Mouse (Mus musculus) intestine, embryonic 16.5 days (tissue): ENCODE results near the gene Cdk8. TPM values are rescaled to one million over a fixed set of nuclear protein-coding genes. Genes with fewer than 3 reads are reported as not detected.
A peak's percentile ranks its signal among the peaks of the same experiment; 100 is the strongest.
"Not testable (repeated sequence)": the region's sequence is repeated elsewhere in the genome, so short reads cannot be mapped to it uniquely, and the experiment has no call there.

Experiments used
- ATAC-seq: fragments of 200-750 bp; cut with Nextera tagmentation; 2 replicates; pipeline ENCODE4 v1.8.0; 2017; ENCODE audit warnings: moderate TSS enrichment, moderate library complexity
- H3K27ac ChIP-seq: fragments of 300-500 bp; sonication (generic); 2 replicates; pipeline ENCODE4 v1.5.1; 2014; ENCODE audit warnings: mild to moderate bottlenecking, low read length
- H3K27me3 ChIP-seq: fragments of 300-500 bp; sonication (generic); replicated peaks from 2 replicates; pipeline ENCODE4 v1.6.1; 2014; ENCODE audit warnings: low read length, control low read depth, mixed read lengths; ENCODE audit not compliant: control insufficient read depth, insufficient read depth
- H3K36me3 ChIP-seq: fragments of 300-500 bp; sonication (generic); 2 replicates; pipeline ENCODE4 v1.6.1; 2014; ENCODE audit warnings: low read length, control low read depth; ENCODE audit not compliant: control insufficient read depth, insufficient read depth
- H3K4me1 ChIP-seq: fragments of 300-500 bp; sonication (generic); 2 replicates; pipeline ENCODE4 v1.6.1; 2014; ENCODE audit warnings: low read length, control low read depth, mixed read lengths; ENCODE audit not compliant: control insufficient read depth, insufficient read depth
- H3K4me2 ChIP-seq: fragments of 300-500 bp; sonication (generic); 2 replicates; pipeline ENCODE4 v1.6.1; 2014; ENCODE audit warnings: low read depth, low read length, control low read depth
- H3K4me3 ChIP-seq: fragments of 300-500 bp; sonication (generic); 2 replicates; pipeline ENCODE4 v1.5.1; 2014; ENCODE audit warnings: mild to moderate bottlenecking, low read length
- H3K9ac ChIP-seq: fragments of 300-500 bp; sonication (generic); 2 replicates; pipeline ENCODE4 v1.6.1; 2014; ENCODE audit warnings: low read depth, low read length
- H3K9me3 ChIP-seq: fragments of 300-500 bp; sonication (generic); 2 replicates; pipeline ENCODE4 v1.6.1; 2016; ENCODE audit warnings: low read length, control low read depth; ENCODE audit not compliant: control insufficient read depth
- WGBS: fragments of 180-500 bp; shearing (Covaris S2); extraction: QIAGEN DNeasy Blood & Tissue Kit; methylation state at CpG from one replicate; pipeline ENCODE4 v1.1.7; 2014; 5-methylcytosine and 5-hydroxymethylcytosine counted together
- polyA plus RNA-seq: library from polyadenylated mRNA; unstranded; fragments of >200 nt; fragmentation: Nextera tagmentation; extraction: Ambion mirVana; gene quantifications from 2 replicates; pipeline ENCODE4 v1.2.1, GENCODE M21; 2015

The Cdk8 gene
- polyA plus RNA-seq = 12.2 and 12.9 TPM in 2 replicates

DNA sequence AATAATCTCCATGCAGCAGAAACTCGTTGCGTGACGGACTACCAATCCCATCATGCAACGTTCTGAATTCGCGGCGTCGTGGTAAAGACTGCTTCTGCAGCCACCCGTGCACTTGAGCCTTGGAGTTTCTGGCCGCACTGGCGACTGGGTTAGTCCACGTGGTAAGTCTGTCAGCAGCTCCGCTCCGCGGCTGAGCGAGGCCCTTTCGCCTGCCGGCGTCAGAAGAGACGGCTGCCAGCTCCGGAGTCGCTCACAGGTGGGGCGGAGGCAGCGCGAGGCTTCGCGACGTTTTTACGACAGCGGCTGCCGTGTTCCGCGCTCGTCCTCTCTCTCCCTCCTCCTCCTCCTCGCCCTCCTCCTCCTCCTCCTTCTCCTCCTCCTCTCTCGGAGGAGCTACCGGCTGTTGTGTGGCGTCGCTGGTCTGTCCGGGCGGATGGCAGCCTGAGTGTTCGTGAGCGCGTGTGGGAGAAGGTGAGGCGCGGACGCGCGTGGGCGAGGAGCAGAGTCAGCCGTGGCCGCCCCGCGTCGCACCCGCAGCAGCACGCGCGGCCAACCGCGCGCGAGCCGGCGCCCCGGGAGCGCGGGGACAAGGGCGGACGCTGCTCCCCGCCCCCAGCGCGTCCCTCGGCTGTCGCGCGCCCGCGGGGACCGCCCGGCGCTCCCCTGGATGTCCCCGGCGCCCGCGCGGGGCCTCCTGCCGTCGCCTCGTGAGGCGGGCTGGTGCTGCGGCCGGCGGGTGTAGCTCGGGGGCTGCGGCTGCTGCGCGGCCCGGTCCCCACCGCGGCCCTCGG lies at the start of gene Cdk8:
Gene Cdk8 (plus strand): TSS at position 367 of the 791 bp plus-strand sequence.
- Histone ChIP-seq H3K4me3 (peak within 1 kb of the TSS; percentile 69), H3K36me3 (no peaks in the 10 kb centered on the region), H3K27me3 (no peaks in the 10 kb centered on the region), H3K4me2 (peak within 1 kb of the TSS; percentile 68), H3K27ac (peak within 1 kb of the TSS; percentile 99), H3K4me1 (peaks cover 7% of the 10 kb centered on the region), H3K9me3 (no peaks in the 10 kb centered on the region), H3K9ac (peak within 1 kb of the TSS; percentile 82)
- ATAC-seq = peak; percentile 92
- WGBS = under 1% methylated on average over 81 of the region's 102 CpGs

- H3K27me3 ChIP-seq, H3K4me3 ChIP-seq, ATAC-seq, H3K27ac ChIP-seq, H3K4me1 ChIP-seq, H3K9me3 ChIP-seq, H3K4me2 ChIP-seq, H3K36me3 ChIP-seq, H3K9ac ChIP-seq: not testable (repeated sequence)
- WGBS = 86% methylated on average over 4 of the region's 4 CpGs
Observed at GRCm38 (mm10) chr5:146185204-146185603, 45.8 kb upstream of the Cdk8 start, which contains the start of gene 1700001J03Rik. Gene 1700001J03Rik (minus strand): TSS chr5:146185304.

DNA sequence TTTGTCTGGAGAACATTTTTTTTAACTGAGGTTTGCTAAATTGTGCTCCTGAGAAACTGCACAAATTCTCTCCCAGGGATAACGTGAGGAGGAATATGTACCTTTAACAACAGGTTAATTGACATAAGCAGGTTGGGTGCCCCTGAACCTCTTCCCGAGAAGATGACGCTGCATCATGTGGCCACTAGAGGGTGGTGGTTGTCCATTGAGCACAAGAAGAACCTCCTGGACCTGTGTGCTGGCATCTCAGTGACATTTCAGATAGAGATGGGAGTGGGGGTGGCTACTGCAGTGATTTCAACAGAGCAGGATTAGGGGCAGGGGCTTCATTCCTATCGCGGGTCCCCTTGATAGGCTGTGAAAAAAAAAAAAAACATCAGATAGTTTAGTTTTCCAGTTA lies 43.6 kb upstream of the Cdk8 start:
- H3K4me1 ChIP-seq, ATAC-seq, H3K9ac ChIP-seq, H3K4me2 ChIP-seq, H3K36me3 ChIP-seq, H3K27ac ChIP-seq, H3K9me3 ChIP-seq, H3K4me3 ChIP-seq, H3K27me3 ChIP-seq: not testable (repeated sequence)
- WGBS = 23% methylated on average over 5 of the region's 5 CpGs

GRCm38 (mm10) chr5:146188144-146188543 lies 42.9 kb upstream of the Cdk8 start:
- no peak overlapping the region for H3K4me2 ChIP-seq
- no peaks in the 10 kb centered on the region for H3K27me3 ChIP-seq
- H3K4me3 ChIP-seq = no peak overlapping the region
- no peak for ATAC-seq
- H3K36me3 ChIP-seq = no peaks in the 10 kb centered on the region
- no peaks in the 10 kb centered on the region for H3K4me1 ChIP-seq
- WGBS = 90% methylated on average over 1 of the region's 1 CpGs
- no peaks in the 10 kb centered on the region for H3K9me3 ChIP-seq
- H3K9ac ChIP-seq = no peak overlapping the region
- H3K27ac ChIP-seq = no peak overlapping the region

GRCm38 (mm10) chr5:146188712-146189111 lies 42.3 kb upstream of the Cdk8 start:
- 91% methylated on average over 7 of the region's 7 CpGs for WGBS
- Histone ChIP-seq H3K4me3 (no peak overlapping the region), H3K9ac (no peak overlapping the region), H3K36me3 (no peaks in the 10 kb centered on the region), H3K27ac (no peak overlapping the region), H3K27me3 (no peaks in the 10 kb centered on the region), H3K4me2 (no peak overlapping the region), H3K9me3 (no peaks in the 10 kb centered on the region), H3K4me1 (no peaks in the 10 kb centered on the region)
- no peak for ATAC-seq

GRCm38 (mm10) chr5:146190093-146190492 lies 40.9 kb upstream of the Cdk8 start:
- H3K27me3 ChIP-seq = no peaks in the 10 kb centered on the region
- no peaks in the 10 kb centered on the region for H3K36me3 ChIP-seq
- no peak overlapping the region for H3K27ac ChIP-seq
- ATAC-seq = peak; percentile 85
- no peaks in the 10 kb centered on the region for H3K4me1 ChIP-seq
- no peaks in the 10 kb centered on the region for H3K9me3 ChIP-seq
- 53% methylated on average over 4 of the region's 4 CpGs for WGBS
- no peak overlapping the region for H3K9ac ChIP-seq
- no peak overlapping the region for H3K4me3 ChIP-seq
- no peak overlapping the region for H3K4me2 ChIP-seq

DNA sequence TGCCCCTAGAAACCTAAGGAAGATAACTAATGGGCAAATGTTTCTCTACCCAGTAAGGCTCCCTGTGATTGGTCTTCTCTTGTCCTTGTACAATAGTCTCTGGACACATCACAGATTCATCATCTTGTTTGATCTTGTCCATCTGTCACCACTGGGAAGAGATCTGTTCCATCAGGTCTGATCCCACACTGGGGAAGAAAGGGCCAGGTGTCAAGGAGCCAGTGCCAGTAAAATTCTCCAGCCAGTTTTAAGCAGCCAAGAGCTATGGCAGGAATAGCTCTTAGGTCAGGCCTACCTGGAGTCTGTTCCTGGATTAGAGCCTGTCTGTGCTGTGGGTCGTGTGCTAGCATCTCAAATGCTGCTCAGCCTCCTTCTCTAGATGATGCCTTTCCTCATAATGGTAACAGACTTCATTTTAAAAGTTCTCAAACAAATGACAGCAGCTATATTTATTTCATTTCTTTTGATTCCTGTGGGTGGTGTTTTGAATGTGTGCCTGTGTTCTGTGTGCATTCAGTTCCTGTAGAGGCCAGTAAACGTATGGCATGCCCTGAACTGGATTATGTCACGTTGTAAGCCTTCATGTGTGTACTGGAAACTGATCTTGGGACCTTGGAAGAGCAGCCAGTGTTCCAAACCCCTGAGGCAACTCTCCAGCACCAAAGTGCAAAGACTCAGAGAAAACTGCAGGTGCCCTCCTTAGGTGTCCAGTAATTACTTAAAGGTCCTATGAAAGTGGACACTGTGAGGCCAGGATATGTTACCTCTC lies 40.3 kb upstream of the Cdk8 start:
- ATAC-seq = no peak
- Histone ChIP-seq H3K27me3 (no peaks in the 10 kb centered on the region), H3K4me3 (no peak overlapping the region), H3K4me1 (no peaks in the 10 kb centered on the region), H3K4me2 (no peak overlapping the region), H3K9me3 (no peaks in the 10 kb centered on the region), H3K36me3 (no peaks in the 10 kb centered on the region), H3K27ac (no peak overlapping the region), H3K9ac (no peak overlapping the region)
- WGBS = 49% methylated on average over 3 of the region's 3 CpGs

GRCm38 (mm10) chr5:146193360-146193759 lies 37.7 kb upstream of the Cdk8 start:
- Histone ChIP-seq H3K4me1 (no peaks in the 10 kb centered on the region), H3K27ac (no peak overlapping the region), H3K9me3 (no peaks in the 10 kb centered on the region), H3K4me2 (no peak overlapping the region), H3K9ac (no peak overlapping the region), H3K4me3 (no peak overlapping the region), H3K27me3 (no peaks in the 10 kb centered on the region), H3K36me3 (no peaks in the 10 kb centered on the region)
- 80% methylated on average over 8 of the region's 8 CpGs for WGBS
- no peak for ATAC-seq

- Histone ChIP-seq H3K9ac (no peak overlapping the region), H3K4me3 (no peak overlapping the region), H3K27me3 (no peaks in the 10 kb centered on the region), H3K9me3 (no peaks in the 10 kb centered on the region), H3K36me3 (peaks cover 6% of the 10 kb centered on the region; the same call in 1 of the 2 replicates), H3K4me2 (no peak overlapping the region), H3K4me1 (no peaks in the 10 kb centered on the region), H3K27ac (no peak overlapping the region)
- ATAC-seq = no peak
Observed at GRCm38 (mm10) chr5:146199073-146199472, 32.0 kb upstream of the Cdk8 start.
